Mouse (Mus musculus) stomach, postnatal 0 days (tissue): ENCODE results near the gene Prkd2.

Experiments
- CTCF ChIP-seq: IDR thresholded peaks from 2 replicates; pipeline ENCODE4 v1.5.1; 2016; ENCODE audit warnings: antibody characterized with exemption, low read depth, mild to moderate bottlenecking, moderate library complexity
- EP300 ChIP-seq: optimal IDR thresholded peaks from 2 replicates; pipeline ENCODE3; 2016; ENCODE audit warnings: antibody characterized with exemption

- TF ChIP-seq CTCF (no peak), EP300 (no peak)
These were observed 3.1 kb downstream of the Prkd2 start for GRCm38 (mm10) chr7:16845820-16846167.
